Mouse (Mus musculus) mouse trophoblast stem cell (cell line): Measurements from ENCODE around the gene Pigc.

Experiments
- in situ Hi-C, 2 experiments: fragments of 300-500 bp; cut with MseI, MboI; formaldehyde crosslinking; loops; 2 replicates in 1 of 2; 3 replicates in 1 of 2; pipeline ENCODE4 v1.15.1; 2025

Pigc gene

DNA sequence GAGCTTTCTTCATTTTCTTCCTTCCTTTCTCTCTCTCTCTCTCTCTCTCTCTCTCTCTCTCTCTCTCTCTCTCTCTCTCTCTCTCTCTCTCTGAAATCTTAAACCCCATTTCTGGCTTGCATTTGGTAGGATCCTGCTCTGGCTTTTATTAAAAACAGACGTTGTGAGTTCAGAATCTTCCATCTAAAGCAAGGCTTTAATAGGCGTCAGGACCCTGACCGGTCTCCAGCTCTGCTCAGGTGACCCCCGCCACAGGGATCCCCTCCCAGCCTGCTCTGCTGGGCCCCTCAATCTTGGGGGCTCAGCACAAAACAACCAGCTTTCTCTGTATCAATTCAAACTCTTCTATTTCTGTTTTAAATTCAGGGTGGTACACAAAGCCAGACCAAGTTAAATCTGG is 39.2 kb downstream of the Pigc start:
- in situ Hi-C loops: loop anchor here in 1 of 2 experiments (5.0 kb wide), 1 partner anchor 304 kb away; no protein-coding TSS in a partner anchor

DNA sequence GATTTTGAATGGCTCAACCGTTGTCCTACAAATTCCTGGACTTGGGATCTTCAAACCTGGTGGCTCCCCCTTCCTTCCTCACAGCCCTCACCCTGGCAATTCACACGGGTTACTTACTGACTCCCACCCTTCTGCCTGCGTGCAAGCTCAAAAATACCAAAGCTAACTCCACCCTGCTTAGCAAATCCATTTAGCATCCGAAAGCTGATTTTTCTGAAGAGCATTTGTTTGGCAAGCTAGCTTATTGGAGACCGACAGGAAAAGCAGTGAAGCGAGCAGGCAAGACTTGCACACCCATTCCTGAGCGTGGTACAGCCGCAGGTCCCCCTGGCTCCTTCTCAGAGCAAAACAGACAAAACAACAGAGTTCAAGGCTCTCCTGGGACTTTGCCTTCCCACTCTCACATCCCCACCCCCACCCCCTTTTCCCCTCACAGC is 39.7 kb downstream of the Pigc start:
- in situ Hi-C loops: loop anchor here in 1 of 2 experiments (5.0 kb wide), 1 partner anchor 304 kb away; no protein-coding TSS in a partner anchor

DNA sequence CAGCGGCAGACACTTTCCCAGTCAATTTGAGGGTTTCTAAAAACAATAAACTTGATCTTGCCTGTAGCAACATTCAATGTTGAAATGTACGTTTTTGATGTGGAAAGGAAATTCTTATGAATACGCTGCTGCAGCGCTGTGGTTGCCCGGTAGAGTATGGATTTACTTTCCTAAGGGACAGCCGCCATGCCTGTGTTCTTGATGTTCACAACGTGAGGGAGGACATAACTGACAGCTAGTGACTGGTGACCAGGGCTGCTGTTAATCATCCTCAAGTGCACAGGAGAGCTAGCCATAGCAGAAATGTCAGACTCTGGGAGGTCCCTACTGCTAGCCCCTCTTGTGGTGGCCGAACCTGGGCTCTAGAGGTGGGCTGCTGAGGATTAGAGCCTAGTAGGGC is 40.1 kb downstream of the Pigc start:
- in situ Hi-C loops: loop anchor here in 1 of 2 experiments (5.0 kb wide), 1 partner anchor 303 kb away; no protein-coding TSS in a partner anchor

DNA sequence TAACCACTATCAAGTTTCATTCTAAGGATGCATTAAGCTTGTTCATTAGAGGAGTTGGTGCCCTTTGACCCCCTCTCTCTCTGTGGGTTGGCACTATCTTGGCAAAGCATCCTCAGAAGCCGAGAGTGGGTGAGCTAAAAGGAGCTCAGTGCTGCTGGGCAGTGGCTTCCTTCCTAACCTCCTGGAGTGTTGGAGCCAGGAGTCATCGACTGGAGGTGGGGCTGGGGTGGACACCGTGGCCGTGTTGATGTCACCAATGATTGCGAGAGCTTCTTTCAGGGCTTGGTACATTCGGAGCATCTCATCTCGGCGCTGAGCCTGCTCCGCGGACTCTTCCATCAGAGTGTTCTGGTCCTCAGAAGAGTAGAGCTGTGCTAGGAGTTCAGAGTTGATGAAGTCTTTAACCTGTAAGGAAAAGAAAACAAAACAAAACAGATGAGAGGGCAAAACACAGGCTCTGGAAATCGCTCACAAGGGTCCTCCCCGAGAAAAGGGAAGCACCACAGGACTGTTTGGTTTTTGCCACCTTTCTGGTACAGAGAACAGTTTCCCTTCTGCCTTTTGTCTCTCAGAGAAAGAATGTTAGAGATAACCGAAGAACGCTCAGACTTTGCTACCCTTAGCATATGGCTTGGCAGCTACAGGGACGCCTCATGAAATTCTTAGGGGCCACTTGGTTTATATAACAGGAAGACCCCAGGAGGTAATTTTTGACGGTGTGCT is 42.7 kb downstream of the Pigc start:
- in situ Hi-C loops: no loop called here

DNA sequence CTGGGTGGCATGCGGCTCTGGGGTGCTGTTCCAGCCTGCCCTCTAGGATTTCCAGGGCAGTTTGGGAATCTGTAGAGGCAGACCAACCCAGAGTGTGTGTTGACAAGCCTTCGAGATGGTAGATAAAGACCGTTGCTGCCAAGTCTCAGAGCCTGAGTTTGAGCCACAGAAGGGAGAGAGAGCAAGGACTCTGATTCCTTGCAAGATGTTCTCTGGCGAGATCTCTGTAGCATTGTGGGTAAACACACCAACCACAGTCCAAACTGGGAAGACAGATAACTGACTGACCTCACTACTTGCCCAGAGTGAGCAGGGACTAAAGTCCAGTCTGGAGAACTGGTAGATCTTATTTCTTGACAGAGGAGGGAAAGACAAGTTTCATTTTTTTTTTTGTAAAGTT is 44.6 kb downstream of the Pigc start:
- in situ Hi-C loops: no loop called here

DNA sequence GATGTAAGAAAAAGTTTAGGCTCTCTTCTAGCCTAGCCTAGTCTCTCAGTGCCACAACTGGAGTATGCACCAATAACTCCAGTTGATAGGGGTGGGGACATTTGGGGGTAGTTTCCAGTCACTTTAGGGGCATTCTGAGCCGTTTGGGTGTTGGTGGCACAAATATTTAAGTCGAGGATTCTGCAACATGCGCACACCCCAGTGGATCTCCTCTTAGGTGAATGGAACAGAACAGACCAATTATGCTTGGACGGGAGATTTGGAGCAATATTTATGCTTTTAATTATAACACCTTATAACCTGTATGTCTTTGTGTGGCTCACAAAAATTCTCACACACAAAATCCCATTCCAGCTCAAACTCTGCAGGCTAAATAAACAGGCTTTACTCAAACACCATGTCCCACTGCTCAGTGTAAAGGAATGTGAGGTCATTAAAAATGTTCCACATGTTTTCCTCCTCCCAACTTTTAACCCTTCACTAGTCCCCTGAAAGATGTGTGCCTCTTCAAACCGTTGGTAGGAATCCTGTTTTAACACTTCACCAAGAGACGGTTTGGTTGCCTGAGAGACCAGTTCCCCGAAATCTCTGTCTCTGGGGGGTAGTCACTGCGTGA is 46.4 kb downstream of the Pigc start:
- in situ Hi-C loops: no loop called here

DNA sequence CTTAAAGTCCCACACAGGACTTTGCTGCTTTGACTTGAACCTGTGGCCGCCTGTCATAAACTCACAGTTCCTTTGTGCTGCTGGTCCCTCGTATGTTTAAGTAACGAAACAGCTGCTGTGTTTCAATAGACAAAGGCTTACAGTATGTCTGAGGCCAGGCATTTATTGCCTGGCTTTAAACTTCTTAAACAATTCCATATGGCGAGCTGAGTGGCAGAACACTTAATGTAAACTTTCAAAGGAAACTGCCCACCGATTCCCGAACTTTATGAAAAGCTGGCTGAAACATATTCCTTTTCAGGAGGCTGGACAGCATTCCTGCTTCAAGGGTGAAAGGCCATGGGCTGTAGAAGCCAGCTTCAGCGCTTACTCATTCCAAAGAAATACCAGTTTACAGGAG is 48.0 kb downstream of the Pigc start:
- in situ Hi-C loops: no loop called here

DNA sequence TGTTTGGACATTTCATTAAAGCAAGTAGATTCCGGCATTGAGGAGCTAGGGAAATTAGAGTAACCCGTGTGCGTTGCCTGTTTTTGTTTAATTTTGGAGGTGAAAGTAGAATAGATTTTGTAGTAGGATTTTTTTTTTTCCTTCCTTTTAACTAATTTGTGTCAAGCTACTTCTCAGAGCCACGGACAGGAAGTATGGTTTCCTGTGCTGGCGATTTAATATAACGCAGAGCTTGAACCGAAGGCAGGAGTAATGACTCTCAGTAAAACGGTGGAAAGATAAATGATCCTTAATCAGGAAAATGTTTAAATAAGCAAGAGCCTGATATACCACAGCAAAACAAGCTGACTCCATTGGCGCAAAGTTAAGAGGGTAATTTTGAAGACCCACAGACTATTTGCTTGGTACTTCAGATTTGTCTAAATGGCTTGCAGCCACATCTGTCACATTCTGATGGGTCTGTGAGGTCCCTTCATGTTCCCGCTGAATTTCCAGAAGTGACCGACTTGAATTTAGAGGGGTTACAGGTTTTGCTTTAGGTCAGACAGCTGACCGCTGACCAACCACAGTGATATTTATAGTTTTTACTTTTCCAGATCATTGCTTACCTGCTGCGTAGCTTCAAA is 49.1 kb downstream of the Pigc start:
- in situ Hi-C loops: no loop called here

DNA sequence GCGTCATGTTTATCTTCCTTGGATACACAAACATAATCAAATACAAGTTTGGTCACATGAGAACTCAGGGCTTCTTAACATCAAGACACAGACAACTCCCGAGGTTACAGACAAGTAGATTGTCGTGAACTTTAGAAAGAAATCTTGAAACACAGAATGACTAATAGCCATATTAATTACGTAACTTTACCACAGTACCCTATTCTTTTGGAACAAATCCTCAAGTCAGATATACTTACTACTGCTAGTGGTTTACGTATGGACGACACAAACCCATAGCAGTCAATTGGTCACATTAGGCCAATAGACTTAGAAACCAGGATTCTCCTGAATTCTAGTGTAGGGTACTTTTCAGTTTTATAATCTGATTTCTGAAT is 49.6 kb downstream of the Pigc start:
- in situ Hi-C loops: no loop called here

DNA sequence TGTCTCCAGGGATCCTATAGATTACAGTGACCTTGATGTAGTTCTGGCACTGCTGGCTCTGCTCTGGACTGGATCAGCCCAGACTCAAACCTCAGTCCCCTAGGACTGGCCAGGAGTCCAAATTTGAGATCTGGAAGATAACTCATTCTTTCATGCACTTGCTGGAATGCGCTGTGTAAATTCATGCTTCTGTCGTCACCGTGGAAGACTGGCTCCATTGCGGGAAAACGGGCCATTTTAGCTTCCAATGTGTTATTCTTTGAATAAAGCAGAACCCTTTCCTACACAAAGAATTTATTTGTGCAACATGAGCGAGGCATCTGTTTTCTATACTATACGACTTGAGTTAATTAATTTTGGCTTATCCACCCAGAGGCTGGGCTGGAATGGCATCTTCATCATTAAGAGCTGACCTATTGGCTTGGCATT is 51.3 kb downstream of the Pigc start:
- in situ Hi-C loops: no loop called here

DNA sequence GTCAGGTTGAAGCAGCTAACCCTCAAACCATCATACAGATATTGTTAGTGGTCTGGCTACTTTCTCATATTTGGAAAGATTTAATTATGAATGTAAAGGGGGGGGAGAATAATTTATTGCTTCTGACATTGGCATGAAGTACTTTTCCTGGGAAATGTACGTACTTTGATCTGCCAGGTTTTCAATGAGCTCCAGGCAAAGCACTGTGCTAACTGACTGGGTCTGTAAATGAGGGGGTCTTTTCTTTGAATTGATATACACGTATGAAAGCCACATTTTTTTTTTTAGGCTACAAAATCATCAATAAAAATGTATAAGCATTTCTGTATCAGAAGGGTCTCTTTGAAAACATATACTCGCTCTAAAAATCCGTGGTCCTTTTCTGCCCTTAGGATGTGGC is 51.8 kb downstream of the Pigc start:
- in situ Hi-C loops: no loop called here
